Mouse (Mus musculus) heart, postnatal 0 days (tissue): ENCODE data around the gene Nav2.

Experiments used
- CTCF ChIP-seq: IDR thresholded peaks from 2 replicates; pipeline ENCODE4 v1.5.1; 2016; ENCODE audit warnings: antibody characterized with exemption, control low read depth, low read depth
- EP300 ChIP-seq: IDR thresholded peaks from 2 replicates; pipeline ENCODE4 v1.6.1; 2016; ENCODE audit warnings: antibody characterized with exemption, low read depth

DNA sequence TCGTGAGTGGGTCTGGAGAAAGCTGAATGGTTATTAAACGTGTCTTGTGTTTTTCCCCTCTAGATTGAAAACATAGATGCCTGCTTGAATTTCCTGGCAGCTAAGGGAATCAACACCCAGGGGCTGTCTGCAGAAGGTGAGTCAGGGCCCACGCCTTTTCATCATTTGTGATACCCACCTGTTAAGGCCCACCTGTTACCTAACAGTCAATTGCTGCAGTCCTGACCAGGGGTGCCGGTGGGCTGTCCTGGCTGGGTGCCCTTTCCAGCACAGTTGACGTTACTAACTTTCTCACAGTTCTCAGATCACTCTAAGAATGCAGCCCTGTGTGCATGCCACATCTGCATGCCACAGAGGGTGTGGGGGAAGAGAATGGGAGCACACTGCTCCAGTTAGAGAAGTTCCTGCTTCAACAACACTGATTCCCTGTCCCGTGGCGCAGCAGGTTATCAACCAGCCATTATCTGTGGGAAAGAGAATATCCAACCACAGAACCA lies 489.6 kb downstream of the Nav2 start:
- TF ChIP-seq EP300 (no peak), CTCF (no peak)
